Comparison of ENCODE assay signal across 17 mouse cellular contexts in the genomic region with DNA sequence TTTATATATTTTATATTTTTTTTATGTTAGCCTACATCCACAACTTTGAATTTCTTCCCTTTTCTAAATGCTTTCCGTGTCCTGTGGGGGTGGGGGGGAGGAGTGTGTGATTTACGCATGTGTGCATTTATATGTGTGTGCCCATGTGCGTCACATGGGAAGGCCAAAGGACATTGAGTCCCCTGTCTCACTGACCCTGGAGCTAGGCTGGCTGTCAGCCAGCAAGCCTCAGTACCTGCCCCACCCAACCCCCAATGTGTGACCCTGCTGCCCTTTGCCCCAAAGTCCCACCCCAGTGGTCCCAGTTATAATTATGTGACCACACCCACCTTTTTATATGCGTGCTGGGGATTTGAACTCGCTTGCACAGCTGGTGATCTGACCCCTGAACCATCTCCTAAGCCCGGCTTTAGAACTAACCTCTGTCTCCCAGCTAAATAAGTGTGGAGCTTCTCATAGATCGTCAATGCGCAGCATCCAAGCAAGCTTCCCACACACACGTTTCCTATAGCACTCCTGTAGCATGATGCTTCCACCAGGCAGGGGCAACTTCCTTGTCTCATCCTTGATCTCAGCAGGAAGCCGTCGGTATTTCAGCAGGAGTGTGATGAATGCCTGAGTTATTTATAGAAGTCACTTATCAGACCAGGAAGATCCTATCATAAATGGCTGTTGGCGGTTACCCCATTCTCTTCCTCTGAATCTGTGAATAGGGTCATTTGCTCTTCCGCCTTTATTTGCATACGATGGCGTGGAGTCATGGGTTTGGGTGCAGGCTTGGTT. TPM values are rescaled to one million over a fixed set of nuclear protein-coding genes. Genes with fewer than 3 reads are reported as not detected.
DNase-seq lines count a peak whose midpoint lies in the region; ATAC-seq lines count a peak whose summit lies in the region.
"Had no signal": no experiment of that assay in that cellular context is flagged by ENCODE, and none has a peak within 500 bp of the region (broad histone marks: within the 10 kb centered on the region; RNA-seq: fewer than 3 reads in every experiment).

No protein-coding gene starts in this region.

- H3K4me3 ChIP-seq in intestine, embryonic 15.5 days (replicated peaks): no peak overlapping the region
- H3K4me3 ChIP-seq in limb, embryonic 15.5 days: no peak overlapping the region
- H3K4me3 ChIP-seq: embryonic facial prominence, embryonic 13.5 days; lung, embryonic 15.5 days; megakaryocyte, embryonic 14.5 days; neural tube, embryonic 13.5 days had no signal

- peak; percentile 51 for DNase-seq in kidney, adult 9 months
- DNase-seq in kidney, postnatal 4 days: no peak
- DNase-seq in R1 (ENCODE audit: low read depth, low spot score): peak; percentile 67
- DNase-seq in thymus, postnatal 14 days: no peak
- no peak for DNase-seq in testis, postnatal 14 days (ENCODE audit: low spot score)
- DNase-seq: gastrocnemius, postnatal 25 days; right cerebral cortex, postnatal 4 days had no signal

- no peaks in the 10 kb centered on the region for H3K9me3 ChIP-seq in intestine, embryonic 15.5 days
- no peaks in the 10 kb centered on the region for H3K9me3 ChIP-seq in limb, embryonic 15.5 days
- H3K9me3 ChIP-seq: embryonic facial prominence, embryonic 13.5 days; lung, embryonic 15.5 days; megakaryocyte, embryonic 14.5 days; neural tube, embryonic 13.5 days had no signal

- peak; percentile 71 for ATAC-seq in intestine, embryonic 15.5 days
- no peak for ATAC-seq in limb, embryonic 15.5 days (ENCODE audit: insufficient number of reproducible peaks, low FRiP score, low TSS enrichment, low read depth)
- ATAC-seq: activated CD4-positive, CD25-positive, alpha-beta regulatory T cell, adult 4 months; CD4-positive, CD25-positive, alpha-beta regulatory T cell, adult 4 months; hindbrain, embryonic 16.5 days had no signal

- no peaks in the 10 kb centered on the region for H3K27me3 ChIP-seq in intestine, embryonic 15.5 days (replicated peaks)
- H3K27me3 ChIP-seq in limb, embryonic 15.5 days: no peaks in the 10 kb centered on the region
- H3K27me3 ChIP-seq: embryonic facial prominence, embryonic 13.5 days; lung, embryonic 15.5 days; megakaryocyte, embryonic 14.5 days; neural tube, embryonic 13.5 days had no signal

- H3K4me1 ChIP-seq in intestine, embryonic 15.5 days (replicated peaks): peaks cover 25% of the 10 kb centered on the region
- H3K4me1 ChIP-seq in limb, embryonic 15.5 days: peaks cover 55% of the 10 kb centered on the region

- H3K4me2 ChIP-seq in intestine, embryonic 15.5 days (replicated peaks): 0 out of 2 replicates have a peak overlapping the region, but pooled peaks have one; percentile 9
- no peak overlapping the region for H3K4me2 ChIP-seq in limb, embryonic 15.5 days
- H3K4me2 ChIP-seq: embryonic facial prominence, embryonic 13.5 days; liver, embryonic 11.5 days; lung, embryonic 15.5 days; neural tube, embryonic 13.5 days had no signal

- no peaks in the 10 kb centered on the region for H3K36me3 ChIP-seq in intestine, embryonic 15.5 days
- H3K36me3 ChIP-seq in limb, embryonic 15.5 days: no peaks in the 10 kb centered on the region
- H3K36me3 ChIP-seq: embryonic facial prominence, embryonic 13.5 days; lung, embryonic 15.5 days; neural tube, embryonic 13.5 days had no signal

- no peak overlapping the region for H3K9ac ChIP-seq in intestine, embryonic 15.5 days
- no peak overlapping the region for H3K9ac ChIP-seq in limb, embryonic 15.5 days
- H3K9ac ChIP-seq: embryonic facial prominence, embryonic 13.5 days; lung, embryonic 15.5 days; neural tube, embryonic 13.5 days had no signal

- peak overlapping the region; percentile 54; the same call in 1 of the 2 replicates for H3K27ac ChIP-seq in intestine, embryonic 15.5 days
- H3K27ac ChIP-seq in limb, embryonic 15.5 days: 0 out of 2 replicates have a peak overlapping the region, but pooled peaks have one; percentile 33
- H3K27ac ChIP-seq: neural tube, embryonic 13.5 days had no signal

- 56% methylated on average over 15 of the region's 15 CpGs for WGBS in intestine, embryonic 15.5 days
- 58% methylated on average over 15 of the region's 15 CpGs for WGBS in limb, embryonic 15.5 days

RNA-seq across cellular contexts. Expression of a gene that starts 58.6 kb away (rescaled TPM):
- polyA plus RNA-seq in intestine, embryonic 15.5 days (2015; fragmentation: Nextera tagmentation; extraction: Ambion mirVana): 16.9 and 18.4 TPM in 2 replicates
- 17.0 and 19.2 TPM in 2 replicates for polyA plus RNA-seq in limb, embryonic 15.5 days (2015; fragmentation: Nextera tagmentation; extraction: Ambion mirVana)

Comparison
In these comparisons a context has a peak if more than half of its experiments do, and no peak if none do; other contexts are left out.
1. DNase-seq: peak in kidney, adult 9 months (single experiment) and R1 (single experiment); none in kidney, postnatal 4 days (0 of 2), thymus, postnatal 14 days (single experiment) and testis, postnatal 14 days (single experiment).